Mouse (Mus musculus) frontal cortex, adult (tissue): ENCODE measurements at regions not wholly inside any gene's neighbourhood (a gene's known extent, or its start where the extent isn't known, plus 50 kb on each side); places are given as distances from the start of the nearest gene placed in this dataset.
A peak's percentile ranks its signal among the peaks of the same experiment; 100 is the strongest.

Source experiments
- ATAC-seq: cut with Nextera tagmentation; 2 replicates; pipeline ENCODE4 v1.9.2; 2017; ENCODE audit warnings: mild to moderate bottlenecking, moderate library complexity, mixed read lengths; ENCODE audit not compliant: low TSS enrichment

- ATAC-seq: no peak
These were observed 175.7 kb downstream of the Slc38a4 start for GRCm38 (mm10) chr15:96880066-96880465.

- no peak for ATAC-seq
These were observed 177.0 kb downstream of the Slc38a4 start for GRCm38 (mm10) chr15:96878796-96879195.

- no peak for ATAC-seq
These were observed 177.8 kb downstream of the Slc38a4 start for GRCm38 (mm10) chr15:96877931-96878330.

- ATAC-seq: no peak
These were observed 177.7 kb upstream of the Slc38a2 start for GRCm38 (mm10) chr15:96877271-96877670.

GRCm38 (mm10) chr15:96874145-96874544 lies 174.6 kb upstream of the Slc38a2 start:
- ATAC-seq: no peak

- ATAC-seq: no peak
These were observed 174.0 kb upstream of the Slc38a2 start for GRCm38 (mm10) chr15:96873562-96873961.

GRCm38 (mm10) chr15:96873126-96873525 lies 173.6 kb upstream of the Slc38a2 start:
- ATAC-seq: no peak

GRCm38 (mm10) chr15:96867701-96868100 lies 168.2 kb upstream of the Slc38a2 start:
- ATAC-seq: no peak

- no peak for ATAC-seq
These were observed 166.4 kb upstream of the Slc38a2 start for GRCm38 (mm10) chr15:96865932-96866331.

- no peak for ATAC-seq
These were observed 158.2 kb upstream of the Slc38a2 start for GRCm38 (mm10) chr15:96857709-96858108.

- ATAC-seq: no peak
These were observed 152.6 kb upstream of the Slc38a2 start for GRCm38 (mm10) chr15:96851970-96852768.

- no peak for ATAC-seq
These were observed 148.6 kb upstream of the Slc38a2 start for GRCm38 (mm10) chr15:96848150-96848549.

GRCm38 (mm10) chr15:96845221-96845620 lies 145.7 kb upstream of the Slc38a2 start:
- no peak for ATAC-seq

GRCm38 (mm10) chr15:96844290-96844689 lies 144.8 kb upstream of the Slc38a2 start:
- no peak for ATAC-seq

- no peak for ATAC-seq
These were observed 144.1 kb upstream of the Slc38a2 start for GRCm38 (mm10) chr15:96843589-96843988.

GRCm38 (mm10) chr15:96842881-96843280 lies 143.4 kb upstream of the Slc38a2 start:
- no peak for ATAC-seq

GRCm38 (mm10) chr15:96836670-96837069 lies 137.1 kb upstream of the Slc38a2 start:
- no peak for ATAC-seq

- ATAC-seq: no peak
These were observed 135.3 kb upstream of the Slc38a2 start for GRCm38 (mm10) chr15:96834862-96835261.

GRCm38 (mm10) chr15:96834162-96834843 lies 134.8 kb upstream of the Slc38a2 start:
- ATAC-seq: no peak

GRCm38 (mm10) chr15:96832389-96832788 lies 132.9 kb upstream of the Slc38a2 start:
- ATAC-seq: no peak

GRCm38 (mm10) chr15:96831256-96831655 lies 131.7 kb upstream of the Slc38a2 start:
- no peak for ATAC-seq

GRCm38 (mm10) chr15:96830578-96830977 lies 131.0 kb upstream of the Slc38a2 start:
- peak; percentile 67; the same call in 1 of the 2 replicates for ATAC-seq

- no peak for ATAC-seq
These were observed 130.4 kb upstream of the Slc38a2 start for GRCm38 (mm10) chr15:96829941-96830340.
